Mouse (Mus musculus): ENCODE data around the gene Taf1a. TPM values are rescaled to one million over a fixed set of nuclear protein-coding genes. Genes with fewer than 3 reads are reported as not detected.

The Taf1a gene
- polyA plus RNA-seq, 1 experiment from 2014 or later: 16.6 TPM

- Histone ChIP-seq H3K4me1 (ENCODE audit: control insufficient read depth, insufficient read depth, low read length) (peaks cover 6% of the 10 kb centered on the region; the same call in 1 of the 2 replicates), H3K27ac (replicated peaks; ENCODE audit: low read depth, low read length) (no peak overlapping the region), H3K9ac (ENCODE audit: low read depth, low read length) (no peak overlapping the region), H3K36me3 (ENCODE audit: control insufficient read depth, insufficient read depth, low read length) (peaks cover 74% of the 10 kb centered on the region), H3K9me3 (ENCODE audit: control insufficient read depth, low read length) (no peaks in the 10 kb centered on the region), H3K4me2 (ENCODE audit: low read depth, low read length) (no peak overlapping the region), H3K27me3 (replicated peaks; ENCODE audit: control insufficient read depth, insufficient read depth, low read length) (no peaks in the 10 kb centered on the region), H3K4me3 (ENCODE audit: low read depth, low read length) (no peak overlapping the region)
- ATAC-seq (ENCODE audit: low read depth): no peak
- WGBS: 88% methylated on average over 14 of the region's 14 CpGs
- DNase-seq (ENCODE audit: low spot score): no peak
Observed at GRCm38 (mm10) chr1:183362729-183363576, 25.8 kb upstream of the Taf1a start.

- Histone ChIP-seq H3K36me3 (ENCODE audit: control insufficient read depth, insufficient read depth, low read length) (peaks cover 68% of the 10 kb centered on the region), H3K9me3 (ENCODE audit: control insufficient read depth, low read length) (no peaks in the 10 kb centered on the region), H3K4me2 (ENCODE audit: low read depth, low read length) (no peak overlapping the region), H3K4me1 (ENCODE audit: control insufficient read depth, insufficient read depth, low read length) (peaks cover 9% of the 10 kb centered on the region), H3K9ac (ENCODE audit: low read depth, low read length) (no peak overlapping the region), H3K27me3 (replicated peaks; ENCODE audit: control insufficient read depth, insufficient read depth, low read length) (no peaks in the 10 kb centered on the region), H3K4me3 (ENCODE audit: low read depth, low read length) (no peak overlapping the region), H3K27ac (replicated peaks; ENCODE audit: low read depth, low read length) (no peak overlapping the region)
- no peak for ATAC-seq (ENCODE audit: low read depth)
- no peak for DNase-seq (ENCODE audit: low spot score)
- WGBS: 96% methylated on average over 5 of the region's 5 CpGs
Observed at GRCm38 (mm10) chr1:183363577-183363867, 25.3 kb upstream of the Taf1a start.

GRCm38 (mm10) chr1:183366361-183366760 lies 22.4 kb upstream of the Taf1a start:
- Histone ChIP-seq H3K4me2 (ENCODE audit: low read depth, low read length) (no peak overlapping the region), H3K9me3 (ENCODE audit: control insufficient read depth, low read length) (no peaks in the 10 kb centered on the region), H3K27me3 (replicated peaks; ENCODE audit: control insufficient read depth, insufficient read depth, low read length) (no peaks in the 10 kb centered on the region), H3K4me1 (ENCODE audit: control insufficient read depth, insufficient read depth, low read length) (peaks cover 10% of the 10 kb centered on the region), H3K4me3 (ENCODE audit: low read depth, low read length) (no peak overlapping the region), H3K9ac (ENCODE audit: low read depth, low read length) (no peak overlapping the region), H3K36me3 (ENCODE audit: control insufficient read depth, insufficient read depth, low read length) (peaks cover 42% of the 10 kb centered on the region), H3K27ac (replicated peaks; ENCODE audit: low read depth, low read length) (no peak overlapping the region)
- ATAC-seq (ENCODE audit: low read depth): no peak
- DNase-seq (ENCODE audit: low spot score): peak; percentile 12
- 73% methylated on average over 5 of the region's 5 CpGs for WGBS

GRCm38 (mm10) chr1:183368601-183369400 lies 20.0 kb upstream of the Taf1a start:
- peak overlapping the region; percentile 64 for H3K4me2 ChIP-seq (ENCODE audit: low read depth, low read length)
- no peaks in the 10 kb centered on the region for H3K9me3 ChIP-seq (ENCODE audit: control insufficient read depth, low read length)
- WGBS: 2% methylated on average over 30 of the region's 56 CpGs
- H3K27me3 ChIP-seq (replicated peaks; ENCODE audit: control insufficient read depth, insufficient read depth, low read length): no peaks in the 10 kb centered on the region
- DNase-seq (ENCODE audit: low spot score) (peak; percentile 27), ATAC-seq (ENCODE audit: low read depth) (peak; percentile 56)
- peaks cover 10% of the 10 kb centered on the region for H3K4me1 ChIP-seq (ENCODE audit: control insufficient read depth, insufficient read depth, low read length)
- peak overlapping the region; percentile 92 for H3K9ac ChIP-seq (ENCODE audit: low read depth, low read length)
- peak overlapping the region; percentile 76; the same call in 1 of the 2 replicates for H3K27ac ChIP-seq (replicated peaks; ENCODE audit: low read depth, low read length)
- H3K36me3 ChIP-seq (ENCODE audit: control insufficient read depth, insufficient read depth, low read length): peaks cover 19% of the 10 kb centered on the region
- H3K4me3 ChIP-seq (ENCODE audit: low read depth, low read length): peak overlapping the region; percentile 79

GRCm38 (mm10) chr1:183369427-183370014 lies 19.3 kb upstream of the Taf1a start, which contains the start of gene Mia3:
TSS of gene Mia3 (minus strand) at chr1:183369553.
- Histone ChIP-seq H3K36me3 (ENCODE audit: control insufficient read depth, insufficient read depth, low read length) (peaks cover 12% of the 10 kb centered on the region), H3K4me1 (ENCODE audit: control insufficient read depth, insufficient read depth, low read length) (peaks cover 10% of the 10 kb centered on the region), H3K4me3 (ENCODE audit: low read depth, low read length) (peak within 1 kb of the TSS; percentile 79), H3K27ac (replicated peaks; ENCODE audit: low read depth, low read length) (peak within 1 kb of the TSS; percentile 76; the same call in 1 of the 2 replicates), H3K27me3 (replicated peaks; ENCODE audit: control insufficient read depth, insufficient read depth, low read length) (no peaks in the 10 kb centered on the region), H3K4me2 (ENCODE audit: low read depth, low read length) (peak within 1 kb of the TSS; percentile 64), H3K9me3 (ENCODE audit: control insufficient read depth, low read length) (no peaks in the 10 kb centered on the region), H3K9ac (ENCODE audit: low read depth, low read length) (peak within 1 kb of the TSS; percentile 92)
- DNase-seq (ENCODE audit: low spot score) (peak; percentile 99), ATAC-seq (ENCODE audit: low read depth) (peak; percentile 97)
- under 1% methylated on average over 24 of the region's 51 CpGs for WGBS

GRCm38 (mm10) chr1:183374728-183375127 lies 14.1 kb upstream of the Taf1a start:
- no peak overlapping the region for H3K9ac ChIP-seq (ENCODE audit: low read depth, low read length)
- no peaks in the 10 kb centered on the region for H3K27me3 ChIP-seq (replicated peaks; ENCODE audit: control insufficient read depth, insufficient read depth, low read length)
- 81% methylated on average over 5 of the region's 5 CpGs for WGBS
- H3K4me1 ChIP-seq (ENCODE audit: control insufficient read depth, insufficient read depth, low read length): no peaks in the 10 kb centered on the region
- H3K27ac ChIP-seq (replicated peaks; ENCODE audit: low read depth, low read length): no peak overlapping the region
- DNase-seq (ENCODE audit: low spot score): no peak
- ATAC-seq (ENCODE audit: low read depth): no peak
- H3K4me2 ChIP-seq (ENCODE audit: low read depth, low read length): no peak overlapping the region
- H3K4me3 ChIP-seq (ENCODE audit: low read depth, low read length): no peak overlapping the region
- no peaks in the 10 kb centered on the region for H3K36me3 ChIP-seq (ENCODE audit: control insufficient read depth, insufficient read depth, low read length)
- H3K9me3 ChIP-seq (ENCODE audit: control insufficient read depth, low read length): peaks cover 4% of the 10 kb centered on the region; the same call in 1 of the 2 replicates

GRCm38 (mm10) chr1:183377045-183377444 lies 11.7 kb upstream of the Taf1a start:
- Histone ChIP-seq H3K9me3 (ENCODE audit: control insufficient read depth, low read length) (peaks cover 4% of the 10 kb centered on the region; the same call in 1 of the 2 replicates), H3K4me3 (ENCODE audit: low read depth, low read length) (no peak overlapping the region), H3K4me1 (ENCODE audit: control insufficient read depth, insufficient read depth, low read length) (no peaks in the 10 kb centered on the region), H3K9ac (ENCODE audit: low read depth, low read length) (no peak overlapping the region), H3K36me3 (ENCODE audit: control insufficient read depth, insufficient read depth, low read length) (no peaks in the 10 kb centered on the region), H3K4me2 (ENCODE audit: low read depth, low read length) (no peak overlapping the region), H3K27me3 (replicated peaks; ENCODE audit: control insufficient read depth, insufficient read depth, low read length) (no peaks in the 10 kb centered on the region), H3K27ac (replicated peaks; ENCODE audit: low read depth, low read length) (no peak overlapping the region)
- DNase-seq (ENCODE audit: low spot score): no peak
- no peak for ATAC-seq (ENCODE audit: low read depth)
- WGBS: 76% methylated on average over 4 of the region's 4 CpGs

GRCm38 (mm10) chr1:183378321-183378941 lies 10.3 kb upstream of the Taf1a start:
- 80% methylated on average over 10 of the region's 10 CpGs for WGBS
- ATAC-seq (ENCODE audit: low read depth): no peak

More at GRCm38 (mm10) chr1:183378321-183378941, 10.3 kb upstream of the Taf1a start:
- H3K4me3 ChIP-seq (ENCODE audit: low read depth, low read length): no peak overlapping the region
- DNase-seq (ENCODE audit: low spot score): peak; percentile 7
- H3K9ac ChIP-seq (ENCODE audit: low read depth, low read length): no peak overlapping the region
- no peak overlapping the region for H3K27ac ChIP-seq (replicated peaks; ENCODE audit: low read depth, low read length)
- no peaks in the 10 kb centered on the region for H3K36me3 ChIP-seq (ENCODE audit: control insufficient read depth, insufficient read depth, low read length)
- no peaks in the 10 kb centered on the region for H3K4me1 ChIP-seq (ENCODE audit: control insufficient read depth, insufficient read depth, low read length)
- H3K9me3 ChIP-seq (ENCODE audit: control insufficient read depth, low read length): peaks cover 4% of the 10 kb centered on the region; the same call in 1 of the 2 replicates
- no peak overlapping the region for H3K4me2 ChIP-seq (ENCODE audit: low read depth, low read length)
- H3K27me3 ChIP-seq (replicated peaks; ENCODE audit: control insufficient read depth, insufficient read depth, low read length): no peaks in the 10 kb centered on the region; the same call in 1 of the 2 replicates

Measured in embryonic facial prominence, embryonic 14.5 days (tissue).